Mouse (Mus musculus) left cerebral cortex, postnatal 36 days (tissue): ENCODE measurements around the gene Mst1. TPM values are rescaled to one million over a fixed set of nuclear protein-coding genes. Genes with fewer than 3 reads are reported as not detected.

ENCODE experiments used
- DNase-seq, 2 experiments: peaks; one replicate each; pipeline ENCODE4 v3.0.0; 2021 to 2022; ENCODE audit warnings: low spot score in 2 of 2, mixed read lengths in 1 of 2
- intact Hi-C: fragments of 180-260 bp; cut with DNase I; formaldehyde crosslinking; loops from one replicate; pipeline ENCODE4 v1.15.1; 2025
- total RNA-seq, 2 experiments: library from RNA; stranded (reverse); gene quantifications; 2 replicates each; pipeline ENCODE4 v1.2.3; 2021

Gene Mst1
- total RNA-seq, 2 experiments from 2014 or later = not detected

GRCm38 (mm10) chr9:108094184-108094941 lies 14.1 kb downstream of the Mst1 start, which contains the start of gene Apeh:
TSS of gene Apeh (minus strand) at chr9:108094606.
- peak; percentile 83 to 86 for DNase-seq
- intact Hi-C loops = loop anchor here (2.0 to 5.0 kb wide), 2 partner anchors 106 to 193 kb away; no protein-coding TSS in a partner anchor

GRCm38 (mm10) chr9:108094998-108095411 lies 14.8 kb downstream of the Mst1 start:
- intact Hi-C loops = loop anchor here (2.0 to 5.0 kb wide), 2 partner anchors 106 to 192 kb away; no protein-coding TSS in a partner anchor
- DNase-seq = peak in 1 of 2 experiments; percentile 49

GRCm38 (mm10) chr9:108095518-108095917 lies 15.3 kb downstream of the Mst1 start:
- no peak for DNase-seq

GRCm38 (mm10) chr9:108095949-108096712 lies 15.9 kb downstream of the Mst1 start:
- DNase-seq = no peak
- intact Hi-C loops = loop anchor here (2.0 kb wide), 1 partner anchor 105 kb away; no protein-coding TSS in a partner anchor

More at GRCm38 (mm10) chr9:108095518-108095917, 15.3 kb downstream of the Mst1 start:
- intact Hi-C loops = loop anchor here (2.0 kb wide), 1 partner anchor 105 kb away; no protein-coding TSS in a partner anchor

GRCm38 (mm10) chr9:108099619-108100018 lies 19.4 kb downstream of the Mst1 start:
- intact Hi-C loops = no loop called here
- no peak for DNase-seq

- no peak for DNase-seq
- intact Hi-C loops = no loop called here
Observed at GRCm38 (mm10) chr9:108104766-108105548, 24.7 kb downstream of the Mst1 start.

- intact Hi-C loops = no loop called here
- DNase-seq = no peak
Observed at GRCm38 (mm10) chr9:108105549-108105863, 25.3 kb downstream of the Mst1 start.

GRCm38 (mm10) chr9:108106090-108106489 lies 25.9 kb downstream of the Mst1 start:
- DNase-seq = no peak
- intact Hi-C loops = no loop called here

GRCm38 (mm10) chr9:108107867-108108266 lies 27.6 kb downstream of the Mst1 start:
- DNase-seq = no peak
- intact Hi-C loops = no loop called here

- intact Hi-C loops = no loop called here
- no peak for DNase-seq
Observed at GRCm38 (mm10) chr9:108110160-108110559, 29.9 kb downstream of the Mst1 start.

- intact Hi-C loops = no loop called here
- DNase-seq = no peak
Observed at GRCm38 (mm10) chr9:108111101-108111592, 30.9 kb downstream of the Mst1 start.

- no peak for DNase-seq
Observed at GRCm38 (mm10) chr9:108111593-108112121, 31.4 kb downstream of the Mst1 start.

GRCm38 (mm10) chr9:108112719-108113340 lies 32.6 kb downstream of the Mst1 start:
- no peak for DNase-seq
- intact Hi-C loops = no loop called here

More at GRCm38 (mm10) chr9:108111593-108112121, 31.4 kb downstream of the Mst1 start:
- intact Hi-C loops = no loop called here

GRCm38 (mm10) chr9:108115290-108116077 lies 35.2 kb downstream of the Mst1 start:
- intact Hi-C loops = no loop called here
- DNase-seq = peak; percentile 68 to 78

GRCm38 (mm10) chr9:108117143-108117542 lies 36.9 kb downstream of the Mst1 start:
- no peak for DNase-seq
- intact Hi-C loops = no loop called here

GRCm38 (mm10) chr9:108119891-108120411 lies 39.7 kb downstream of the Mst1 start:
- intact Hi-C loops = no loop called here
- DNase-seq = no peak

- DNase-seq = no peak
- intact Hi-C loops = no loop called here
Observed at GRCm38 (mm10) chr9:108120671-108121070, 40.4 kb downstream of the Mst1 start.
